Mouse (Mus musculus) adrenal gland, postnatal 10 days (tissue): Measurements from ENCODE around the gene Gm11084. TPM values are rescaled to one million over a fixed set of nuclear protein-coding genes. Genes with fewer than 3 reads are reported as not detected.

ENCODE experiments used
- DNase-seq: peaks from one replicate; pipeline ENCODE4 v3.0.0; 2021; ENCODE audit warnings: mixed read lengths
- microRNA-seq: library from miRNA; unstranded; fragments of <30 nt; microRNA quantifications from one replicate; pipeline ENCODE4 v1.2.0, GENCODE M21; 2021
- total RNA-seq, 2 experiments: library from RNA; stranded (reverse); gene quantifications; 2 replicates each; pipeline ENCODE4 v1.2.3; 2021

Gene Gm11084
- total RNA-seq, 2 experiments from 2014 or later, result not detected

- DNase-seq, result no peak
These were observed 54.3 kb downstream of the Gm11084 start for GRCm38 (mm10) chr2:72932186-72932585.

- DNase-seq, result no peak
These were observed 61.5 kb downstream of the Gm11084 start for GRCm38 (mm10) chr2:72924981-72925380.

Small RNA genes lying within 50 kb of the gene (microRNA-seq; reads per million reads assigned to microRNA genes)
- not detected for gene Gm25960

Other genes starting within 250 kb of the Gm11084 start
- 10 to 100 TPM; 67.8 to 70.8 TPM for gene Sp3, start 6.3 kb downstream of the Gm11084 start, total RNA-seq
- gene Ola1, start 232.2 kb upstream of the Gm11084 start, total RNA-seq, result 10 to 100 TPM; 54.7 to 55.2 TPM